Mouse (Mus musculus) lung, adult 2 months (tissue): ENCODE results near the gene Kcnj14.

Experiments used
- CTCF ChIP-seq: fragments of 200-500 bp; IDR thresholded peaks from 2 replicates; pipeline ENCODE4 v1.5.1; 2011; ENCODE audit warnings: mild to moderate bottlenecking, low read length, control low read depth; ENCODE audit not compliant: insufficient read depth
- POLR2A ChIP-seq: fragments of 200-500 bp; IDR thresholded peaks from 2 replicates; pipeline ENCODE4 v1.6.1; 2011; ENCODE audit warnings: low read depth, mild to moderate bottlenecking, control low read depth, low read length, borderline replicate concordance; ENCODE audit errors: extremely low read depth

- no peak for TF ChIP-seq CTCF
- peak; percentile 65; the same call in 1 of the 2 replicates for TF ChIP-seq POLR2A
Measured at GRCm38 (mm10) chr7:45865925-45866910, 41.6 kb upstream of the Kcnj14 start.
